Mouse (Mus musculus) heart, postnatal 14 days (tissue): ENCODE results near the gene Vmo1. TPM values are rescaled to one million over a fixed set of nuclear protein-coding genes. Genes with fewer than 3 reads are reported as not detected.
"Not testable (repeated sequence)": the region's sequence is repeated elsewhere in the genome, so short reads cannot be mapped to it uniquely, and the experiment has no call there.

ENCODE experiments used
- DNase-seq, 2 experiments: peaks; one replicate each; pipeline ENCODE4 v3.0.0; 2021 to 2022
- intact Hi-C: fragments of 180-260 bp; cut with DNase I; formaldehyde crosslinking; loops from one replicate; pipeline ENCODE4 v1.15.1; 2025
- total RNA-seq, 2 experiments: library from RNA; stranded (reverse); gene quantifications; 2 replicates each; pipeline ENCODE4 v1.2.3; 2021

Gene Vmo1
- total RNA-seq, 2 experiments from 2014 or later, result 0.45 TPM; not detected in 1

GRCm38 (mm10) chr11:70487816-70488215 lies 26.6 kb downstream of the Vmo1 start:
- DNase-seq, result peak; percentile 39 to 48
- intact Hi-C loops, result no loop called here

- DNase-seq, result no peak
- intact Hi-C loops, result no loop called here
Measured at GRCm38 (mm10) chr11:70485498-70485897, 28.9 kb downstream of the Vmo1 start.

- no peak for DNase-seq
- intact Hi-C loops, result no loop called here
Measured at GRCm38 (mm10) chr11:70474872-70475534, 39.4 kb downstream of the Vmo1 start.

GRCm38 (mm10) chr11:70473291-70473690 lies 41.1 kb downstream of the Vmo1 start:
- intact Hi-C loops, DNase-seq: not testable (repeated sequence)

- intact Hi-C loops, result no loop called here
- DNase-seq, result no peak
Measured at GRCm38 (mm10) chr11:70472716-70473115, 41.7 kb downstream of the Vmo1 start.

- intact Hi-C loops, result no loop called here
- DNase-seq, result no peak
Measured at GRCm38 (mm10) chr11:70469764-70470163, 44.7 kb downstream of the Vmo1 start.

GRCm38 (mm10) chr11:70467902-70468619 lies 46.4 kb downstream of the Vmo1 start:
- DNase-seq, result no peak
- intact Hi-C loops, result no loop called here

GRCm38 (mm10) chr11:70465824-70466223 lies 48.6 kb downstream of the Vmo1 start:
- DNase-seq, result peak; percentile 44 to 53
- intact Hi-C loops, result no loop called here

GRCm38 (mm10) chr11:70465211-70465610 lies 49.2 kb downstream of the Vmo1 start:
- intact Hi-C loops, result no loop called here
- DNase-seq, result no peak

GRCm38 (mm10) chr11:70463970-70464369 lies 50.4 kb downstream of the Vmo1 start:
- no peak for DNase-seq

More at GRCm38 (mm10) chr11:70463970-70464369, 50.4 kb downstream of the Vmo1 start:
- intact Hi-C loops, result no loop called here

Other genes starting within 250 kb of the Vmo1 start
- gene Alox12e, start 192.0 kb downstream of the Vmo1 start, total RNA-seq, result under 1 TPM; 0.14 to 0.44 TPM
- 1 to 10 TPM; 5.2 to 8.1 TPM for gene Alox15, start 162.6 kb downstream of the Vmo1 start, total RNA-seq
- 10 to 100 TPM; 19.8 to 22.9 TPM for gene Pelp1, start 104.6 kb downstream of the Vmo1 start, total RNA-seq
- 10 to 100 TPM; 13.8 to 17.0 TPM for gene Arrb2, start 82.0 kb downstream of the Vmo1 start, total RNA-seq
- gene Med11, start 62.7 kb downstream of the Vmo1 start, total RNA-seq, result 1 to 10 TPM; 7.3 to 8.5 TPM
- gene Zmynd15, start 55.2 kb downstream of the Vmo1 start, total RNA-seq, result 1 to 10 TPM; 2.9 to 4.7 TPM
- gene Cxcl16, start 54.6 kb downstream of the Vmo1 start, total RNA-seq, result 1 to 10 TPM; 7.3 to 9.5 TPM
- 1 to 10 TPM; 1.2 to 1.3 TPM for gene Tm4sf5, start 9.4 kb downstream of the Vmo1 start, total RNA-seq
- not detected for gene Gltpd2, start 4.6 kb upstream of the Vmo1 start, total RNA-seq
- gene Psmb6, start 10.8 kb upstream of the Vmo1 start, total RNA-seq, result 100 to 1,000 TPM; 231 to 238 TPM
- gene Gm40193, start 18.3 kb upstream of the Vmo1 start, total RNA-seq, result not detected
- 1 to 10 TPM; 7.7 to 8.4 TPM for gene Pld2, start 25.4 kb upstream of the Vmo1 start, total RNA-seq
- 10 to 100 TPM; 42.2 to 44.1 TPM for gene Mink1, start 48.3 kb upstream of the Vmo1 start, total RNA-seq
- gene 4930544D05Rik, start 101.2 kb upstream of the Vmo1 start, total RNA-seq, result not detected
- not detected for gene Chrne, start 104.6 kb upstream of the Vmo1 start, total RNA-seq
- gene Gp1ba, start 124.5 kb upstream of the Vmo1 start, total RNA-seq, result under 1 TPM; 0.17 to 0.22 TPM
- gene Rnf167, start 132.6 kb upstream of the Vmo1 start, total RNA-seq, result 10 to 100 TPM; 52.0 to 54.4 TPM
- gene Slc25a11, start 132.9 kb upstream of the Vmo1 start, total RNA-seq, result 100 to 1,000 TPM; 438 to 444 TPM
- 100 to 1,000 TPM; 326 to 379 TPM for gene Pfn1, start 140.0 kb upstream of the Vmo1 start, total RNA-seq
- 1,000 to 10,000 TPM; 1,878 to 1,971 TPM for gene Eno3, start 142.6 kb upstream of the Vmo1 start, total RNA-seq
- gene Spag7, start 154.8 kb upstream of the Vmo1 start, total RNA-seq, result 10 to 100 TPM; 83.4 to 84.4 TPM
- gene Camta2, start 173.5 kb upstream of the Vmo1 start, total RNA-seq, result 10 to 100 TPM; 38.3 to 40.0 TPM
- gene Inca1, start 185.5 kb upstream of the Vmo1 start, total RNA-seq, result 1 to 10 TPM; 3.0 to 4.7 TPM
- gene Kif1c, start 185.9 kb upstream of the Vmo1 start, total RNA-seq, result 100 to 1,000 TPM; 322 to 323 TPM
- gene Zfp3, start 249.6 kb upstream of the Vmo1 start, total RNA-seq, result 1 to 10 TPM; 8.3 to 8.7 TPM